Mouse (Mus musculus): ENCODE results near the gene Samhd1. TPM values are rescaled to one million over a fixed set of nuclear protein-coding genes. Genes with fewer than 3 reads are reported as not detected.
A peak's percentile ranks its signal among the peaks of the same experiment; 100 is the strongest.

The Samhd1 gene
- polyA plus RNA-seq, 1 experiment from 2014 or later: 27.5 TPM

DNA sequence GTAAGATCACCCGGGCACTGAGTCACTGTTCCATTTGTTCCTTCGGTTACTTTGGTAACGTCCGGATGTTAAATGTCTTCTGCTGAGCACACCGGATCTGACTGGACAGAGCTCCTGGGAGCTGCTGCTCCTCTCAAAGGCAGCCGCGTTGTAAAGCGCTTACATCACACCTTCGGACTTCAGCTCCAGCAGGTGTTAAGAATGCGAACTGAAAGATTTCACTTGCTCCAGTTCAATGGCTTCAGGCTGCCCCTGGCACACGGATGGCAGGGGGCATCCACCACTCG lies 34.8 kb downstream of the Samhd1 start:
- H3K27ac ChIP-seq (replicated peaks; ENCODE audit: low read depth, low read length): no peak overlapping the region
- DNase-seq (ENCODE audit: low spot score) (no peak), ATAC-seq (ENCODE audit: insufficient number of reproducible peaks, low FRiP score, low TSS enrichment, low read depth) (no peak)
- H3K9me3 ChIP-seq (ENCODE audit: control insufficient read depth, low read length): no peaks in the 10 kb centered on the region
- 86% methylated on average over 12 of the region's 12 CpGs for WGBS
- no peak overlapping the region for H3K9ac ChIP-seq (ENCODE audit: low read length)
- no peaks in the 10 kb centered on the region for H3K4me1 ChIP-seq (ENCODE audit: control insufficient read depth, insufficient read depth, low read length)
- no peak overlapping the region for H3K4me2 ChIP-seq (ENCODE audit: low read depth, severe bottlenecking)
- no peak overlapping the region for H3K4me3 ChIP-seq (ENCODE audit: low read depth, low read length)
- peaks cover 5% of the 10 kb centered on the region; the same call in 1 of the 2 replicates for H3K36me3 ChIP-seq (ENCODE audit: control insufficient read depth, insufficient read depth, low read length)
- H3K27me3 ChIP-seq (ENCODE audit: control insufficient read depth, insufficient read depth, low read length): no peaks in the 10 kb centered on the region

DNA sequence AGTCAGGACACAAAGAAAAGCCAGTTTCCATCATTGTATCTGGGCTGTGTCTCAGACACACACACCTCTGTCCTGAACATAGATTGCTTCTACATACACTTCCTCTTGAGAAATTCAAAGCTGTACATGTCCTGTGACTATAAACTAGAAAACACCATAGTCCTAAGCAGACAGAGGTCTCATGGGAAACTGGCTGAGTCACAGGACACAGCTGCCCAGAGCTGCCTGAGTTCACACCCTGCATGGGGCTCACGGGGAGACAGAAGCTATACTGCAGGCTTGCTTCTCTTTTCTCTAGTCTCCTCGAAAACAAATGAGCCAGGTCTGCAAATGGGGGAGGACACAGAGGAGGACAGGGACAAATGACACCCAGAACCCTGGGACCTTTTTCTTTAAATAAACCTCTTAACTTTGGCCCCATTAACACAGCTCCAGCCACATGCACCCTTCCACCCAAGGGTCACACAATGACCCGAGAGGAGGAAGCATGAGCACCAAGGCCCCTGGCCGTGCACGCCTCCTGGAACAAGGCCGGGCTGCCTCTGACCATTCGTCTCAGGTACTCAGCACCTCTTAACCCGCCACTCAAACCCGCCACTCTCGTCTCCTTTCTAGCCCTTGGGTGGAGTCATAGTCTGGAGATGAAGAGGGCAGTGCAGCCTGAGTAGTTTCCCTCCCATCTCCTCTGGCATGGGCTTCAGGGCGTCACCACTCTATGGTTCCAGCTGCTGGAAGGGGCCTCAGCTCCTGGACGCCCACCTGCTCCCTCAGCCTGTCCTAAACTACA lies 35.3 kb downstream of the Samhd1 start:
- Histone ChIP-seq H3K4me1 (ENCODE audit: control insufficient read depth, insufficient read depth, low read length) (no peaks in the 10 kb centered on the region), H3K4me3 (ENCODE audit: low read depth, low read length) (no peak overlapping the region), H3K36me3 (ENCODE audit: control insufficient read depth, insufficient read depth, low read length) (peaks cover 5% of the 10 kb centered on the region; the same call in 1 of the 2 replicates), H3K27ac (replicated peaks; ENCODE audit: low read depth, low read length) (no peak overlapping the region), H3K4me2 (ENCODE audit: low read depth, severe bottlenecking) (no peak overlapping the region), H3K27me3 (ENCODE audit: control insufficient read depth, insufficient read depth, low read length) (no peaks in the 10 kb centered on the region), H3K9me3 (ENCODE audit: control insufficient read depth, low read length) (no peaks in the 10 kb centered on the region), H3K9ac (ENCODE audit: low read length) (no peak overlapping the region)
- no peak for DNase-seq (ENCODE audit: low spot score)
- no peak for ATAC-seq (ENCODE audit: insufficient number of reproducible peaks, low FRiP score, low TSS enrichment, low read depth)
- 78% methylated on average over 12 of the region's 12 CpGs for WGBS

DNA sequence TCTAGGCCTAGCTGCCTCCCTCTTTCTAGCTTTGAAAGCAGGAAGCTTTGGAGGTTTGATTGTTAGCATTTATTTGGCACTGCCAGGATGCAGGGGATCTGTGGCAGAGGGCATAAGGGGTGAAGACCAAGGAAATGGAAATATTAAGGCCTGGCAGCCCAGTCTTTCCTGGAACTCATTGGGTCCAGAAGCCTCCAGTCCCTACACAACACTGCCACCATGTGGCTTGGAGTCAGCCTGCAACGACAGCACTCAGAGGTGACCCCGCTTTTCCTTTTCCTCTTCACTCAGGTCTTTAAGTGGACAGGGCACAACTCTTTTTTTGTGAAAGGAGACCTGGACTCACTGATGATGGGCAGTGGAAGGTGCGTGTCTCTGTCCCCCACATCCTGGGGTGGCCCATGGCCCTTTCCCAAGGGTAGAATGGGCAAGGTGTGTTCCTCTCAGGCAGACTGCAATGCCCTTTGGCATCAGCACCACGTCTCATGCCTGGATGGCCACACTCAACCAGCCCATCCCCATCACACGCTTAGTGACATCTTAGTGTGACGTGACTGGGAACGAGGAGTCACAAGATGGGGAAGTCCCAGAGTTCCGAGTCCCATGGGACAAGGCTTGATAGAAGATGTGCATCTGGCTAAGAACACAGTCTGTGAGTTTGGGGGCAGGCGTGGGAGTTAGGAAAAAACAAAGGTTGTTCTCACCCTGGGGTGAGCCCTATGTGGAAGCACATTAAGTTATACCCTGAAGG lies 39.9 kb downstream of the Samhd1 start:
- no peaks in the 10 kb centered on the region for H3K36me3 ChIP-seq (ENCODE audit: control insufficient read depth, insufficient read depth, low read length)
- H3K27ac ChIP-seq (replicated peaks; ENCODE audit: low read depth, low read length): no peak overlapping the region
- H3K4me2 ChIP-seq (ENCODE audit: low read depth, severe bottlenecking): no peak overlapping the region
- H3K27me3 ChIP-seq (ENCODE audit: control insufficient read depth, insufficient read depth, low read length): no peaks in the 10 kb centered on the region
- H3K4me3 ChIP-seq (ENCODE audit: low read depth, low read length): no peak overlapping the region
- no peak overlapping the region for H3K9ac ChIP-seq (ENCODE audit: low read length)
- H3K9me3 ChIP-seq (ENCODE audit: control insufficient read depth, low read length): no peaks in the 10 kb centered on the region
- ATAC-seq (ENCODE audit: insufficient number of reproducible peaks, low FRiP score, low TSS enrichment, low read depth) (no peak), DNase-seq (ENCODE audit: low spot score) (peak; percentile 81)
- 66% methylated on average over 9 of the region's 9 CpGs for WGBS
- H3K4me1 ChIP-seq (ENCODE audit: control insufficient read depth, insufficient read depth, low read length): no peaks in the 10 kb centered on the region

GRCm38 (mm10) chr2:157092024-157092423 lies 43.0 kb downstream of the Samhd1 start:
- no peak for DNase-seq (ENCODE audit: low spot score)
- WGBS: 77% methylated on average over 8 of the region's 8 CpGs
- Histone ChIP-seq H3K27me3 (ENCODE audit: control insufficient read depth, insufficient read depth, low read length) (no peaks in the 10 kb centered on the region), H3K9me3 (ENCODE audit: control insufficient read depth, low read length) (no peaks in the 10 kb centered on the region), H3K4me3 (ENCODE audit: low read depth, low read length) (no peak overlapping the region), H3K27ac (replicated peaks; ENCODE audit: low read depth, low read length) (no peak overlapping the region), H3K4me1 (ENCODE audit: control insufficient read depth, insufficient read depth, low read length) (no peaks in the 10 kb centered on the region), H3K36me3 (ENCODE audit: control insufficient read depth, insufficient read depth, low read length) (no peaks in the 10 kb centered on the region), H3K4me2 (ENCODE audit: low read depth, severe bottlenecking) (no peak overlapping the region), H3K9ac (ENCODE audit: low read length) (no peak overlapping the region; the same call in 1 of the 2 replicates)
- ATAC-seq (ENCODE audit: insufficient number of reproducible peaks, low FRiP score, low TSS enrichment, low read depth): no peak

- H3K9ac ChIP-seq (ENCODE audit: low read length): no peak overlapping the region
- H3K4me2 ChIP-seq (ENCODE audit: low read depth, severe bottlenecking): no peak overlapping the region
- H3K27me3 ChIP-seq (ENCODE audit: control insufficient read depth, insufficient read depth, low read length): no peaks in the 10 kb centered on the region
- ATAC-seq (ENCODE audit: insufficient number of reproducible peaks, low FRiP score, low TSS enrichment, low read depth): no peak
- no peak overlapping the region for H3K27ac ChIP-seq (replicated peaks; ENCODE audit: low read depth, low read length)
- no peaks in the 10 kb centered on the region for H3K9me3 ChIP-seq (ENCODE audit: control insufficient read depth, low read length)
- no peaks in the 10 kb centered on the region for H3K36me3 ChIP-seq (ENCODE audit: control insufficient read depth, insufficient read depth, low read length)
- 81% methylated on average over 14 of the region's 14 CpGs for WGBS
- DNase-seq (ENCODE audit: low spot score): no peak
- no peaks in the 10 kb centered on the region for H3K4me1 ChIP-seq (ENCODE audit: control insufficient read depth, insufficient read depth, low read length)
- no peak overlapping the region for H3K4me3 ChIP-seq (ENCODE audit: low read depth, low read length)
These were observed 47.3 kb downstream of the Samhd1 start for GRCm38 (mm10) chr2:157087536-157088317.

GRCm38 (mm10) chr2:157086796-157087195 lies 48.3 kb downstream of the Samhd1 start, which contains the start of gene Tldc2:
Gene Tldc2, plus strand, starts transcription at chr2:157087055.
- H3K27ac ChIP-seq (replicated peaks; ENCODE audit: low read depth, low read length): no peak within 1 kb of the TSS
- H3K9ac ChIP-seq (ENCODE audit: low read length): no peak within 1 kb of the TSS
- no peaks in the 10 kb centered on the region for H3K36me3 ChIP-seq (ENCODE audit: control insufficient read depth, insufficient read depth, low read length)
- DNase-seq (ENCODE audit: low spot score) (no peak), ATAC-seq (ENCODE audit: insufficient number of reproducible peaks, low FRiP score, low TSS enrichment, low read depth) (no peak)
- 82% methylated on average over 8 of the region's 8 CpGs for WGBS
- no peaks in the 10 kb centered on the region for H3K4me1 ChIP-seq (ENCODE audit: control insufficient read depth, insufficient read depth, low read length)
- H3K9me3 ChIP-seq (ENCODE audit: control insufficient read depth, low read length): no peaks in the 10 kb centered on the region
- no peak within 1 kb of the TSS for H3K4me3 ChIP-seq (ENCODE audit: low read depth, low read length)
- H3K4me2 ChIP-seq (ENCODE audit: low read depth, severe bottlenecking): no peak within 1 kb of the TSS
- no peaks in the 10 kb centered on the region for H3K27me3 ChIP-seq (ENCODE audit: control insufficient read depth, insufficient read depth, low read length)

DNA sequence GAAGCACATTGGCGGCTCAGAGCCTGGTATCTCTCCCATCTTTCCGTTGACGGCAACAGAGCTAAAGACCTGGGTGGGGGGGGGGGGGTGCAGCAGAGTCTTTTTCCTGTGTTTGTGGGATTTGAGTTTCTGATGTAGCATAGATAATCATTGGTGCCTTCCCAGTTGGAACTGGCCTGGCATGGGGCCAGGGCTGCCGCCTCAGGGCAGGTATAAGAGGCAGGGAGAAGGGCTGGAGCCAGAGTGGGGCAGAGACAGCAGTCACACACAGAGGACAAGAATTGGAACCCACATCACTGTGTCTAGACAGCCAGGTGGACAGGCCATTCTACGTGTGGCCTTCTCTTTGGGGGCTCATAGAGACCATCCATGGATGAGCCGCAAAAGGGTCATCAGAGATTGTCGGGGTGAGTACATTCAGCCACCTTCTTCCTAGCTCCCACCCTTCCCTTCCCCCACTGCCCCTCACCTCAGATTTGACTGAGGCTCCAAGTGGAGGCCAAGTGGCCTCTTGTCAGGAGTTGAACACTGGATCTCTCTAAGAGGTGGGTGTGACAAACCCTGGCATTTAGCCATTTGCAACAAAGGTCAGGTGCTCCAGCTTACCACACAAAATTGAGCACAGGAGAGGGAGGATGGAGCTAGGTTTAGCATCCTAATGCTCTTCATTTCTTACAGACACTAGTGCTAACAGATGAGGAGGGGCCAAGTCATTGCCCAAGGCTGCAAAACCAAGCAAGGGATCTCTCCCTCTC lies 50.1 kb downstream of the Samhd1 start:
- DNase-seq (ENCODE audit: low spot score): no peak
- no peak for ATAC-seq (ENCODE audit: insufficient number of reproducible peaks, low FRiP score, low TSS enrichment, low read depth)
- 85% methylated on average over 7 of the region's 7 CpGs for WGBS
- Histone ChIP-seq H3K27ac (replicated peaks; ENCODE audit: low read depth, low read length) (no peak overlapping the region), H3K9me3 (ENCODE audit: control insufficient read depth, low read length) (no peaks in the 10 kb centered on the region), H3K9ac (ENCODE audit: low read length) (no peak overlapping the region), H3K27me3 (ENCODE audit: control insufficient read depth, insufficient read depth, low read length) (no peaks in the 10 kb centered on the region), H3K36me3 (ENCODE audit: control insufficient read depth, insufficient read depth, low read length) (no peaks in the 10 kb centered on the region), H3K4me3 (ENCODE audit: low read depth, low read length) (no peak overlapping the region), H3K4me1 (ENCODE audit: control insufficient read depth, insufficient read depth, low read length) (no peaks in the 10 kb centered on the region; the same call in 1 of the 2 replicates), H3K4me2 (ENCODE audit: low read depth, severe bottlenecking) (no peak overlapping the region)

DNA sequence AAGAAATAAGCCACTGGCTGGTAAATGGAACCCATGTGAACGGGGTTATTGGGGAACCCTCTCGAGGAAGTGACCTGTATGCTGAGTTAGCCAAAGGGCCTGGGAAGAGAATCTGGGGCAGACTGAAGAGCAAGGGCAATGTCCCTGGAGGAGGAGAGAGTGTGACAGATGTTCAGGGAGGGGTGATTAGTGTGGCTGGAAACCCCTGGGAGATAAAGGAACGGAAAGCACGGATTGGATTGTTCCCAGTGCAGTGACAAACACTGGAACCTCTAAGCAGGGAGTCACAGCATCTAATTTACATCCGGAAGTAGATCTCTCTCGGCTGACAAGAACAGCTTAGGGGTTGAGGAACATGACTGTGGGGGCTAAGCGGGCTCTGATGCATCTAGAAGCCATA lies 53.1 kb downstream of the Samhd1 start:
- H3K36me3 ChIP-seq (ENCODE audit: control insufficient read depth, insufficient read depth, low read length): no peaks in the 10 kb centered on the region

More for the DNA sequence above, 53.1 kb downstream of the Samhd1 start:
- H3K4me2 ChIP-seq (ENCODE audit: low read depth, severe bottlenecking): no peak overlapping the region
- no peak overlapping the region for H3K9ac ChIP-seq (ENCODE audit: low read length)
- no peak for DNase-seq (ENCODE audit: low spot score)
- no peaks in the 10 kb centered on the region for H3K27me3 ChIP-seq (ENCODE audit: control insufficient read depth, insufficient read depth, low read length)
- H3K27ac ChIP-seq (replicated peaks; ENCODE audit: low read depth, low read length): no peak overlapping the region
- no peak for ATAC-seq (ENCODE audit: insufficient number of reproducible peaks, low FRiP score, low TSS enrichment, low read depth)
- WGBS: 35% methylated on average over 7 of the region's 7 CpGs
- H3K4me1 ChIP-seq (ENCODE audit: control insufficient read depth, insufficient read depth, low read length): peaks cover 10% of the 10 kb centered on the region
- no peak overlapping the region for H3K4me3 ChIP-seq (ENCODE audit: low read depth, low read length)
- no peaks in the 10 kb centered on the region for H3K9me3 ChIP-seq (ENCODE audit: control insufficient read depth, low read length)

Data from limb, embryonic 11.5 days (tissue).